Mouse (Mus musculus) kidney, embryonic 16.5 days (tissue): ENCODE measurements around the gene Dnaja4. TPM values are rescaled to one million over a fixed set of nuclear protein-coding genes. Genes with fewer than 3 reads are reported as not detected.
"Not testable (repeated sequence)": the region's sequence is repeated elsewhere in the genome, so short reads cannot be mapped to it uniquely, and the experiment has no call there.

Experiments used
- ATAC-seq: fragments of 200-750 bp; cut with Nextera tagmentation; 2 replicates; pipeline ENCODE4 v1.8.0; 2017; ENCODE audit warnings: moderate TSS enrichment; ENCODE audit not compliant: low FRiP score, low TSS enrichment
- H3K27ac ChIP-seq: fragments of 300-500 bp; sonication (generic); 2 replicates; pipeline ENCODE4 v1.5.1; 2014; ENCODE audit warnings: low read length
- H3K27me3 ChIP-seq: fragments of 300-500 bp; sonication (generic); 2 replicates; pipeline ENCODE4 v1.6.1; 2014; ENCODE audit warnings: low read length, control low read depth, mixed read lengths; ENCODE audit not compliant: insufficient read depth
- H3K36me3 ChIP-seq: fragments of 300-500 bp; sonication (generic); 2 replicates; pipeline ENCODE4 v1.6.1; 2014; ENCODE audit warnings: low read length, control low read depth, mixed read lengths; ENCODE audit not compliant: insufficient read depth
- H3K4me1 ChIP-seq: fragments of 300-500 bp; sonication (generic); 2 replicates; pipeline ENCODE4 v1.6.1; 2014; ENCODE audit warnings: low read length, control low read depth, mixed read lengths; ENCODE audit not compliant: insufficient read depth
- H3K4me2 ChIP-seq: fragments of 300-500 bp; sonication (generic); replicated peaks from 2 replicates; pipeline ENCODE4 v1.6.1; 2014; ENCODE audit warnings: low read depth, low read length
- H3K4me3 ChIP-seq: fragments of 300-500 bp; sonication (generic); 2 replicates; pipeline ENCODE4 v1.5.1; 2014; ENCODE audit warnings: mild to moderate bottlenecking, low read length
- H3K9ac ChIP-seq: fragments of 300-500 bp; sonication (generic); replicated peaks from 2 replicates; pipeline ENCODE4 v1.6.1; 2014; ENCODE audit warnings: low read length
- H3K9me3 ChIP-seq: fragments of 300-500 bp; sonication (generic); 2 replicates; pipeline ENCODE4 v1.6.1; 2016; ENCODE audit warnings: low read length, control low read depth
- WGBS: fragments of 180-500 bp; shearing (Covaris S2); extraction: QIAGEN DNeasy Blood & Tissue Kit; methylation state at CpG from one replicate; pipeline ENCODE4 v1.1.7; 2014; 5-methylcytosine and 5-hydroxymethylcytosine counted together
- polyA plus RNA-seq: library from polyadenylated mRNA; unstranded; fragments of >200 nt; fragmentation: Nextera tagmentation; extraction: Ambion mirVana; gene quantifications from 2 replicates; pipeline ENCODE4 v1.2.1, GENCODE M21; 2015

Gene Dnaja4
- polyA plus RNA-seq, 1 experiment from 2014 or later, result 3.7 TPM

- Histone ChIP-seq H3K9ac (no peak overlapping the region), H3K4me1 (no peaks in the 10 kb centered on the region), H3K36me3 (no peaks in the 10 kb centered on the region), H3K9me3 (peaks cover 2% of the 10 kb centered on the region; the same call in 1 of the 2 replicates), H3K27me3 (no peaks in the 10 kb centered on the region), H3K4me3 (no peak overlapping the region), H3K4me2 (no peak overlapping the region), H3K27ac (no peak overlapping the region)
- 68% methylated on average over 4 of the region's 4 CpGs for WGBS
- ATAC-seq, result no peak
These were observed 30.2 kb upstream of the Dnaja4 start for GRCm38 (mm10) chr9:54668455-54668854.

DNA sequence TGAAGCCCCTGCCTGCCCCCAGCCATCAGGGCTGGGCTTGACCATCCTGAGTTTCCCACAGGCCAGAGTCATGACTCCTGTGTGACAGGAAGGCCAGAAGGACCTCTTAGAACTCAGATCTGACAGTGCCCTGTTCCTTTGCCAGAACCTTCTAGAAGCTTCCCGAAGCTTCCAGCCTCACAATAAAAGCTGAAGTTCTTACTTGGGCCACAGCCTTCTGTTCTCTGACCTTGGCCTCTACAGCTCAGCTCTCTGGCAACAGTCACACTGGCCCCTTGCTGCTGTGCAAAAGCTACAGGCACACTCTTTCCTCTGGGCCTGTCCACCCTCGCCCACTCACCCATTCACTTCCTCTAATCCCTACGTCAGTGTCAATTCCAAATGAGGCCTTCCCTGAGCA lies 26.7 kb upstream of the Dnaja4 start:
- H3K4me1 ChIP-seq, result no peaks in the 10 kb centered on the region
- H3K27me3 ChIP-seq, result no peaks in the 10 kb centered on the region; the same call in 1 of the 2 replicates
- no peak overlapping the region for H3K4me3 ChIP-seq
- WGBS, result 76% methylated on average over 3 of the region's 3 CpGs
- no peak overlapping the region for H3K27ac ChIP-seq
- no peaks in the 10 kb centered on the region for H3K36me3 ChIP-seq
- no peak overlapping the region for H3K9ac ChIP-seq
- H3K4me2 ChIP-seq, result no peak overlapping the region
- H3K9me3 ChIP-seq, result no peaks in the 10 kb centered on the region
- no peak for ATAC-seq

DNA sequence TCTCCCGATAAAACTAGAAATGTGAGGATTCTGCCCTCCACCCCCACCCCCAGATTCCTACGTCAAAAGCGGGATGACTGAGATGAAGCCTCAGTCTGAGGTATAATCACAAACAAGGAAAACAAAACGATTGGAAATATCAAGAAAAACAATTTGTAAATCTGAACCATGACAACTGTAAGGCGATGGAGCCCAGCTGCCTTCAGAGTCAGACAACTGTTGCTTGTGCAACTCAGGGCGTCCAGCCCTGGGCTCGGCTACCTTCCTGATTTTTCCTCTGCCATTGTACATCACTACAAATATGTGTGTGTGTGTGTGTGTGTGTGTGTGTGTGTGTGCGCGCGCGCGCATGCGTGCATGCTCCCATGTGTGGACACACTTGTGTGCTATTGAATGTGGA lies 24.8 kb upstream of the Dnaja4 start:
- Histone ChIP-seq H3K4me2 (no peak overlapping the region), H3K4me3 (no peak overlapping the region), H3K4me1 (no peaks in the 10 kb centered on the region), H3K27me3 (no peaks in the 10 kb centered on the region; the same call in 1 of the 2 replicates), H3K9ac (no peak overlapping the region), H3K36me3 (no peaks in the 10 kb centered on the region), H3K9me3 (no peaks in the 10 kb centered on the region), H3K27ac (no peak overlapping the region)
- no peak for ATAC-seq
- 86% methylated on average over 13 of the region's 13 CpGs for WGBS

GRCm38 (mm10) chr9:54676531-54676986 lies 22.1 kb upstream of the Dnaja4 start:
- 1% methylated on average over 14 of the region's 14 CpGs for whole genome bisulfite sequencing
- H3K4me3 ChIP-seq, result peak overlapping the region; percentile 44
- H3K4me1 ChIP-seq, result no peaks in the 10 kb centered on the region
- no peaks in the 10 kb centered on the region for H3K9me3 ChIP-seq
- H3K36me3 ChIP-seq, result no peaks in the 10 kb centered on the region
- peak overlapping the region; percentile 68 for H3K4me2 ChIP-seq
- H3K27me3 ChIP-seq, result no peaks in the 10 kb centered on the region; the same call in 1 of the 2 replicates
- peak overlapping the region; percentile 66 for H3K9ac ChIP-seq
- no peak overlapping the region for H3K27ac ChIP-seq
- peak; percentile 76 for ATAC-seq

DNA sequence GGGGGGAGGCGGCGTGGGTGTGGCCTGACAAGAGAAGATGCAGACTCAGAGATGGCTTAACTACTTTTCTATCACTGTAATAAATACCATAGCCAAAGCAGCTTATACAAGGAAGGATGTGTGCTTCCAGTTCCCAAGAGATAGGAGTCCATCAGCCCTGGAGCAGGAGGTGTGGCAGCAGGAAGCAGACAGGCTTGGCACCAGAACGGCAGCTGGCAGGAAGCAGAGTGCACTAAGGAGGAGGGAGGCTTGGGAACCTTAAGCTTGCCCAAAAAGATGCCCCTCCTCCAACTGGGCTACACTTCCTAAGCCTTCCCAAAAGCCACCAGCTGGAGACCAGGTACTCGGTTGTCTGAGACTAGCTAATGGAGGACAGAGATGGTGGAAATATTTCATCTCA lies 15.8 kb upstream of the Dnaja4 start:
- Histone ChIP-seq H3K27ac (no peak overlapping the region), H3K4me1 (0 out of 2 replicates have a peak, but pooled peaks cover 3% of the 10 kb centered on the region), H3K9ac (no peak overlapping the region), H3K4me2 (no peak overlapping the region), H3K27me3 (no peaks in the 10 kb centered on the region; the same call in 1 of the 2 replicates), H3K36me3 (no peaks in the 10 kb centered on the region), H3K9me3 (no peaks in the 10 kb centered on the region), H3K4me3 (no peak overlapping the region)
- 43% methylated on average over 3 of the region's 4 CpGs for WGBS
- ATAC-seq, result no peak

- Histone ChIP-seq H3K4me3 (no peak overlapping the region), H3K9ac (no peak overlapping the region), H3K36me3 (no peaks in the 10 kb centered on the region), H3K27ac (no peak overlapping the region), H3K27me3 (no peaks in the 10 kb centered on the region; the same call in 1 of the 2 replicates), H3K4me1 (0 out of 2 replicates have a peak, but pooled peaks cover 3% of the 10 kb centered on the region), H3K4me2 (no peak overlapping the region), H3K9me3 (no peaks in the 10 kb centered on the region)
- ATAC-seq, result no peak
- WGBS, result 72% methylated on average over 7 of the region's 7 CpGs
These were observed 14.7 kb upstream of the Dnaja4 start for GRCm38 (mm10) chr9:54683814-54684605.

- Histone ChIP-seq H3K36me3 (no peaks in the 10 kb centered on the region), H3K27ac (no peak overlapping the region), H3K9me3 (no peaks in the 10 kb centered on the region), H3K4me1 (0 out of 2 replicates have a peak, but pooled peaks cover 3% of the 10 kb centered on the region), H3K4me3 (no peak overlapping the region), H3K9ac (no peak overlapping the region), H3K4me2 (no peak overlapping the region), H3K27me3 (peaks cover 3% of the 10 kb centered on the region)
- ATAC-seq, result no peak; the same call in 1 of the 2 replicates
- 36% methylated on average over 14 of the region's 14 CpGs for WGBS
These were observed 11.1 kb upstream of the Dnaja4 start for GRCm38 (mm10) chr9:54687246-54688236.

- ATAC-seq, result no peak
- Histone ChIP-seq H3K9ac (no peak overlapping the region), H3K4me2 (no peak overlapping the region), H3K9me3 (no peaks in the 10 kb centered on the region), H3K27ac (no peak overlapping the region), H3K36me3 (no peaks in the 10 kb centered on the region), H3K4me1 (0 out of 2 replicates have a peak, but pooled peaks cover 3% of the 10 kb centered on the region), H3K4me3 (no peak overlapping the region), H3K27me3 (peaks cover 6% of the 10 kb centered on the region)
- 50% methylated on average over 8 of the region's 8 CpGs for WGBS
These were observed 9.2 kb upstream of the Dnaja4 start for GRCm38 (mm10) chr9:54689446-54689845.

DNA sequence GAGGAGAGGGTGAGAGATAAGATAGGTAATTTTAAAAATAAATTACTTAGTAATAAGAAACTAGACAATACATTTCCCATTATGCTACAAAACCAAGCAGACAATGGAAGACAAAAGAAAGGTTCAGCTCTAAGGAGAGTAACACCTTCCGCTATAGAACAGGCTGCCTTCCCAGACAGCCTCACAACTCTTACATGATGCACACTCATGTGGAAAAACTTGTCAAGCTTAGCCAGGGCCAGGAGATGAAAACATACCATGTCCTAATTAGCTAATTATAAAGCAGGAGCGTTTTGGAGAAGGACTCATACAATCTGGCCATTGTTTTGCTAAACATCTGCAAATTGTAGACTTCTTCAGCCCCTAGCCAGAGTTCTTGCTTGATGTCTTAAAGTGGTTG lies 8.0 kb upstream of the Dnaja4 start:
- WGBS, result 59% methylated on average over 2 of the region's 2 CpGs

More for the DNA sequence above, 8.0 kb upstream of the Dnaja4 start:
- ATAC-seq, H3K36me3 ChIP-seq, H3K4me1 ChIP-seq, H3K9me3 ChIP-seq, H3K9ac ChIP-seq, H3K4me2 ChIP-seq, H3K27ac ChIP-seq, H3K27me3 ChIP-seq, H3K4me3 ChIP-seq: not testable (repeated sequence)
